11 mouse cellular contexts compared by ENCODE assay signal in genomic region chr9:44914706-44915105, GRCm38 (mm10). TPM values are rescaled to one million over a fixed set of nuclear protein-coding genes. Genes with fewer than 3 reads are reported as not detected.
DNase-seq lines count a peak whose midpoint lies in the region; ATAC-seq and TF ChIP-seq lines count a peak whose summit lies in the region.
"Had no signal": no experiment of that assay in that cellular context is flagged by ENCODE, and none has a peak within 500 bp of the region (broad histone marks: within the 10 kb centered on the region; RNA-seq: fewer than 3 reads in every experiment).

No protein-coding gene starts in this region.

- 0 out of 2 replicates have a peak overlapping the region, but pooled peaks have one; percentile 15 for H3K27ac ChIP-seq in heart, embryonic 13.5 days (replicated peaks)
- H3K27ac ChIP-seq in heart, embryonic 10.5 days = no peak overlapping the region
- H3K27ac ChIP-seq in left cerebral cortex, adult 2 months = peak overlapping the region; percentile 28; the same call in 1 of the 2 replicates

- ATAC-seq in heart, embryonic 13.5 days (ENCODE audit: extremely low read depth, insufficient number of reproducible peaks, low FRiP score, low TSS enrichment) = no peak

- no peaks in the 10 kb centered on the region for H3K27me3 ChIP-seq in heart, embryonic 13.5 days (replicated peaks)
- no peaks in the 10 kb centered on the region for H3K27me3 ChIP-seq in heart, embryonic 10.5 days (ENCODE audit: insufficient read depth, poor library complexity, severe bottlenecking)

- DNase-seq in heart, embryonic 10.5 days (ENCODE audit: low spot score) = no peak
- DNase-seq in left cerebral cortex, adult 2 months (ENCODE audit: extremely low spot score in 1 of 2, low spot score in 2 of 2) = no peak
- no peak for DNase-seq in left cerebral cortex, postnatal 25 days (ENCODE audit: low spot score in 2 of 2)
- DNase-seq in retina, postnatal 1 day = peak; percentile 36
- DNase-seq in retina, embryonic 14.5 days (ENCODE audit: low spot score) = no peak
- DNase-seq in right cerebral cortex, postnatal 36 days (ENCODE audit: low spot score in 2 of 2) = no peak
- DNase-seq: adrenal gland, postnatal 14 days; kidney, postnatal 36 days; spleen, adult 18-20 months had no signal

- peaks cover 49% of the 10 kb centered on the region for H3K36me3 ChIP-seq in heart, embryonic 13.5 days
- H3K36me3 ChIP-seq in heart, embryonic 10.5 days = peaks cover 37% of the 10 kb centered on the region

- no peak for TF ChIP-seq CTCF in left cerebral cortex, adult 2 months (IDR thresholded peaks at IDR 0.05)

- intact Hi-C loops in left cerebral cortex, adult 2 months (cut with DNase I) = no loop called here
- intact Hi-C loops in left cerebral cortex, postnatal 25 days (cut with DNase I) = no loop called here

- 29% methylated on average over 4 of the region's 4 CpGs for WGBS in heart, embryonic 13.5 days
- WGBS in heart, embryonic 10.5 days = 56% methylated on average over 4 of the region's 4 CpGs

- H3K4me3 ChIP-seq in heart, embryonic 13.5 days = no peak overlapping the region
- no peak overlapping the region for H3K4me3 ChIP-seq in heart, embryonic 10.5 days
- no peak overlapping the region for H3K4me3 ChIP-seq in left cerebral cortex, adult 2 months

- peak overlapping the region; percentile 50; the same call in 1 of the 2 replicates for H3K9ac ChIP-seq in heart, embryonic 13.5 days

- H3K4me2 ChIP-seq in heart, embryonic 13.5 days = no peak overlapping the region; the same call in 1 of the 2 replicates
- H3K4me2 ChIP-seq: liver, embryonic 11.5 days had no signal

- H3K9me3 ChIP-seq in heart, embryonic 13.5 days = no peaks in the 10 kb centered on the region
- H3K9me3 ChIP-seq in heart, embryonic 10.5 days = no peaks in the 10 kb centered on the region

- peaks cover 24% of the 10 kb centered on the region for H3K4me1 ChIP-seq in heart, embryonic 13.5 days
- 0 out of 2 replicates have a peak, but pooled peaks cover 6% of the 10 kb centered on the region for H3K4me1 ChIP-seq in heart, embryonic 10.5 days

RNA-seq across cellular contexts. Expression of gene Atp5l, which starts 5.8 kb away (rescaled TPM):
- polyA plus RNA-seq in heart, embryonic 13.5 days (2015; fragmentation: Nextera tagmentation; extraction: Ambion mirVana) = 1,009 and 1,200 TPM in 2 replicates
- 722 and 893 TPM in 2 replicates for polyA plus RNA-seq in heart, embryonic 10.5 days (2016; fragmentation: Nextera tagmentation; extraction: Ambion mirVana)
- 100 to 1,000 TPM; 302 to 340 TPM for total RNA-seq in left cerebral cortex, adult 2 months (2021)
- 100 to 1,000 TPM; 339 to 353 TPM for total RNA-seq in left cerebral cortex, postnatal 25 days (2021)

RNA-seq across cellular contexts. Expression of gene Kmt2a, which starts 33.6 kb away (rescaled TPM):
- 6.1 and 6.5 TPM in 2 replicates for polyA plus RNA-seq in heart, embryonic 13.5 days (2015; fragmentation: Nextera tagmentation; extraction: Ambion mirVana)
- 7.4 and 10.5 TPM in 2 replicates for polyA plus RNA-seq in heart, embryonic 10.5 days (2016; fragmentation: Nextera tagmentation; extraction: Ambion mirVana)
- 10 to 100 TPM; 81.5 to 97.4 TPM for total RNA-seq in left cerebral cortex, adult 2 months (2021)
- 10 to 100 TPM; 54.6 to 58.6 TPM for total RNA-seq in left cerebral cortex, postnatal 25 days (2021)

RNA-seq across cellular contexts. Expression of gene Ube4a, which starts 50.7 kb away (rescaled TPM):
- polyA plus RNA-seq in heart, embryonic 13.5 days (2015; fragmentation: Nextera tagmentation; extraction: Ambion mirVana) = 15.9 and 17.4 TPM in 2 replicates
- 17.8 and 20.9 TPM in 2 replicates for polyA plus RNA-seq in heart, embryonic 10.5 days (2016; fragmentation: Nextera tagmentation; extraction: Ambion mirVana)
- total RNA-seq in left cerebral cortex, adult 2 months (2021) = 10 to 100 TPM; 66.4 to 68.0 TPM
- 10 to 100 TPM; 73.0 to 75.4 TPM for total RNA-seq in left cerebral cortex, postnatal 25 days (2021)
